Mouse (Mus musculus): ENCODE data around the gene Taf13.

The Taf13 gene

GRCm38 (mm10) chr3:108574018-108574417, 2.5 kb downstream of the Taf13 start:
- DNase-seq = no peak

- no peak for DNase-seq
Measured at GRCm38 (mm10) chr3:108584580-108584979, 13.1 kb downstream of the Taf13 start.

DNA sequence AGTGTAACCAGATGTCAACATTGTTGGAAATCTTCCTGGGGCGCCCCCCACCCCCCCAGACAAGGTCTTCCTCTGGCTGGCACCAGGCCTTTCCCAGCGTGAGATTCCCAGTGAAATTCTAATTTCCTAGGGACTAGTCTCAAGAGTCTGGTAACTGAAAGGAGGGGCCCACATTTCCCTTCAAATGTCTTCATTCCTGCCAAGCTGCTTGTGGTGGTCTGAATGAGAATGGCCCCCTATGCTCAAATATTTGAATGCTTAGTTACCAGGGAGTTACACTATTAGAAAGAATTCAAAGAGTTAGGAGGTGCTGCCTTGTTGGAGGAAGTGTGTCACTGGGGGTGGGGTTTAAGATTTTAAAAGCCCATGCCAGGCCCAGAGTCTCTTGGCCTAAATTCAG, 16.9 kb downstream of the Taf13 start:
- DNase-seq = no peak

- peak; percentile 97 for DNase-seq
Measured at GRCm38 (mm10) chr3:108590786-108591529, 19.5 kb downstream of the Taf13 start, which contains the start of gene Wdr47. Gene Wdr47 (plus strand): TSS chr3:108591279.

DNA sequence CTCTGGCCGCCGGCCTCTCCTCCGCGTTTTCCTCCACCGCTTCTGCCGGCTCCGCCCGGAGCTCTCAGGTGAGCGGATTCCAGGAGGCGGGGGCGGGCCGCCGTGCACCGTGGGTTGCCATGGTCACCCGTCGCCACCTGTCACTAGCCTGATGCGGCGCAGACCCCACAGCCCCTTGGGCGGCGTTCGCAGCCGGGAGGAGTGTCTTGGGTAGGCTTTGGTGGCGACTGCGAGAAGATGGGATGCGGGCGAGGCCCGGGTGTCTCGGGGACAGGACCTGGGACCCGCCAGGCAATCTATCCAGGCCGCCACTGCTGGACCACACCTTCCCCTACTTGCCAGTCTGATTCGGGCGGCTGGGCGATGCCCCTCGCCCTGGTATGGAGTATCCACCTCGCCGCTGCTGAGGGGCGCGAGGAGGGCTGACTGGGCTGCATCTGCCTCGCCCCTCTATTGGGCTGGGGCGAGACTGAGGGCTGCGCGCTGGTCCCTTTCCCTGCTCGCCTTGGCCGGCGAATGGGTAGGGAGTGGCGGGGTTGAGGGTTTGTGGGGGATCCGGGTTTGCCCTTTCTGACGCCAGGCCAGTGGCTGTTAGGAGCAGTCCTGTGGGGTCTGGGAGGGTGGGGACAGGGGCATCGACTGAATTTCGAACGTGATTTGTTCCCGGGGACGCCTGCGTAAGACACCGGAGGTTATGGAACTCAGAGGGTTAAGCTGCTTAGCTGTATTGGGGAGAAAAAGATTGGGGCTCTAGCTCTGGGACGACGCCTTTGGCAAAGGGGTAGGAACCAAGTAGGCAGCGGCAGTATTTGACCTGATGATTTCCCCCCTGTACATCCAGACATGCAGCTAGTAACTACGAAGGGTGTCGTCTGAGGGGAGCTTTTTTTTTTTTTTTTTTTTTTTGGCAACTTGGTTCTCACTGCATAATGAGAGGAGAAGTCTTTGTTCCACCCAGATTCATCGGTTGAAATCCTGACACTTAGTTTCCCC, 20.3 kb downstream of the Taf13 start:
- no peak for DNase-seq

DNA sequence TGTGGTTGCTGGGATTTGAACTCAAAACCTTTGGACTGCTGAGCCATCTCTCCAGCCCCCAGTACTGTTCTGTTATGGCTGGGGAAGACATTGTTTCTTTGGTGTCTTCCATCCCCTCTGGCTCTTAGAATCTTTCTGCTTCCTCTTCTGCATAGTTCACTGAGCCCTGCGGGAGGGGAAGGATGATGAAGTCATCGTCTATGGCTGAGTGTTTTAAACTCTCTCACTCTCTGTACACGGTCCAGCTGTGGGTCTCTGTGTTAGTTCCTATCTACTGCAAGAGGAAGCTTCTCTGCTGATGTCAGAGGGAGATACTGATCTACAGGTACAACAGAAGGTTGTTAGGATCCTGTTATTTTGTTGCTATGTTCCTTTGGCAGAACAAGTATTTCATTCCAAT, 37.4 kb downstream of the Taf13 start:
- DNase-seq = no peak

Measured in kidney, adult 11 months (tissue).